Mouse (Mus musculus): ENCODE measurements around the gene Fam13a.

- no peak for TF ChIP-seq CTCF (IDR thresholded peaks at IDR 0.05; ENCODE audit: borderline replicate concordance, insufficient read depth, low read depth, low read length)
- TF ChIP-seq POLR2A (IDR thresholded peaks at IDR 0.05; ENCODE audit: borderline replicate concordance, insufficient read depth, low read length): no peak
These were observed 1.7 kb downstream of the Fam13a start for GRCm38 (mm10) chr6:59022621-59023020.
